ENCODE assay signal across 14 mouse cellular contexts in genomic region chr2:172923198-172923597, GRCm38 (mm10). TPM values are rescaled to one million over a fixed set of nuclear protein-coding genes. Genes with fewer than 3 reads are reported as not detected.
DNase-seq lines count a peak whose midpoint lies in the region; ATAC-seq and TF ChIP-seq lines count a peak whose summit lies in the region.
"Had no signal": no experiment of that assay in that cellular context is flagged by ENCODE, and none has a peak within 500 bp of the region (broad histone marks: within the 10 kb centered on the region; RNA-seq: fewer than 3 reads in every experiment).

No protein-coding gene starts in this region.

- no peaks in the 10 kb centered on the region for H3K4me1 ChIP-seq in lung, embryonic 14.5 days (ENCODE audit: insufficient read depth)
- H3K4me1 ChIP-seq in heart, embryonic 15.5 days (replicated peaks): peaks cover 57% of the 10 kb centered on the region
- peaks cover 63% of the 10 kb centered on the region for H3K4me1 ChIP-seq in embryonic facial prominence, embryonic 10.5 days
- no peaks in the 10 kb centered on the region for H3K4me1 ChIP-seq in hindbrain, embryonic 14.5 days (replicated peaks; ENCODE audit: control insufficient read depth, insufficient read depth, low read length)

- ATAC-seq in lung, embryonic 14.5 days (ENCODE audit: insufficient read depth): peak; percentile 50
- peak; percentile 36; the same call in 1 of the 2 replicates for ATAC-seq in heart, embryonic 15.5 days (replicated peaks; ENCODE audit: insufficient number of reproducible peaks, insufficient read depth, low FRiP score, low read depth)
- ATAC-seq in hindbrain, embryonic 14.5 days (ENCODE audit: low FRiP score): no peak

- no peak overlapping the region for H3K4me2 ChIP-seq in lung, embryonic 14.5 days
- no peak overlapping the region for H3K4me2 ChIP-seq in heart, embryonic 15.5 days
- no peak overlapping the region for H3K4me2 ChIP-seq in hindbrain, embryonic 14.5 days (replicated peaks)
- H3K4me2 ChIP-seq: midbrain, embryonic 12.5 days had no signal

- no peaks in the 10 kb centered on the region for H3K9me3 ChIP-seq in lung, embryonic 14.5 days (ENCODE audit: low read depth, low read length)
- H3K9me3 ChIP-seq in heart, embryonic 15.5 days (replicated peaks): no peaks in the 10 kb centered on the region
- H3K9me3 ChIP-seq in embryonic facial prominence, embryonic 10.5 days: no peaks in the 10 kb centered on the region
- H3K9me3 ChIP-seq in hindbrain, embryonic 14.5 days (ENCODE audit: control insufficient read depth, low read length): no peaks in the 10 kb centered on the region
- H3K9me3 ChIP-seq: hindbrain, embryonic 10.5 days; midbrain, embryonic 12.5 days had no signal

- no peak overlapping the region for H3K9ac ChIP-seq in lung, embryonic 14.5 days
- H3K9ac ChIP-seq in heart, embryonic 15.5 days: no peak overlapping the region
- no peak overlapping the region for H3K9ac ChIP-seq in hindbrain, embryonic 14.5 days
- H3K9ac ChIP-seq: liver, embryonic 14.5 days; midbrain, embryonic 12.5 days had no signal

- WGBS in lung, embryonic 14.5 days: 77% methylated on average over 7 of the region's 7 CpGs
- WGBS in heart, embryonic 15.5 days: 42% methylated on average over 7 of the region's 7 CpGs
- WGBS in embryonic facial prominence, embryonic 10.5 days: 84% methylated on average over 7 of the region's 7 CpGs
- WGBS in hindbrain, embryonic 14.5 days: 88% methylated on average over 7 of the region's 7 CpGs

- no peak overlapping the region for H3K27ac ChIP-seq in lung, embryonic 14.5 days (ENCODE audit: low read depth)
- H3K27ac ChIP-seq in heart, embryonic 15.5 days: peak overlapping the region; percentile 49; the same call in 1 of the 2 replicates
- H3K27ac ChIP-seq in embryonic facial prominence, embryonic 10.5 days (replicated peaks): no peak overlapping the region
- no peak overlapping the region for H3K27ac ChIP-seq in hindbrain, embryonic 14.5 days
- H3K27ac ChIP-seq: hindbrain, embryonic 10.5 days; layer of hippocampus, adult 2 months; liver, embryonic 14.5 days; midbrain, embryonic 12.5 days had no signal

- no peak overlapping the region for H3K4me3 ChIP-seq in lung, embryonic 14.5 days (ENCODE audit: low read depth, low read length)
- H3K4me3 ChIP-seq in heart, embryonic 15.5 days: no peak overlapping the region
- H3K4me3 ChIP-seq in embryonic facial prominence, embryonic 10.5 days: no peak overlapping the region
- no peak overlapping the region for H3K4me3 ChIP-seq in hindbrain, embryonic 14.5 days (replicated peaks; ENCODE audit: low read length)
- H3K4me3 ChIP-seq: hindbrain, embryonic 10.5 days; layer of hippocampus, adult 2 months; midbrain, embryonic 12.5 days had no signal

- no peaks in the 10 kb centered on the region for H3K27me3 ChIP-seq in lung, embryonic 14.5 days (ENCODE audit: insufficient read depth, low read length)
- no peaks in the 10 kb centered on the region for H3K27me3 ChIP-seq in heart, embryonic 15.5 days
- H3K27me3 ChIP-seq in embryonic facial prominence, embryonic 10.5 days (replicated peaks; ENCODE audit: low read depth, poor library complexity, severe bottlenecking): peaks cover 25% of the 10 kb centered on the region
- 0 out of 2 replicates have a peak, but pooled peaks cover 3% of the 10 kb centered on the region for H3K27me3 ChIP-seq in hindbrain, embryonic 14.5 days (ENCODE audit: control insufficient read depth, insufficient read depth, low read length)
- H3K27me3 ChIP-seq: CH12.LX; midbrain, embryonic 12.5 days had no signal

- DNase-seq in lung, embryonic 14.5 days: peak; percentile 75
- no peak for DNase-seq in lung, postnatal 25 days (ENCODE audit: low spot score)
- DNase-seq in gastrocnemius, adult 18-20 months (ENCODE audit: low spot score): peak; percentile 24
- DNase-seq in lung, postnatal 36 days: peak; percentile 32
- DNase-seq in embryonic facial prominence, embryonic 10.5 days (ENCODE audit: low spot score): no peak
- DNase-seq in hindbrain, embryonic 14.5 days (ENCODE audit: low spot score): no peak
- DNase-seq: cerebellum, adult 8-10 months; kidney, adult 11 months had no signal

- no peaks in the 10 kb centered on the region for H3K36me3 ChIP-seq in lung, embryonic 14.5 days (ENCODE audit: insufficient read depth)
- no peaks in the 10 kb centered on the region for H3K36me3 ChIP-seq in heart, embryonic 15.5 days
- peaks cover 14% of the 10 kb centered on the region for H3K36me3 ChIP-seq in embryonic facial prominence, embryonic 10.5 days (replicated peaks)
- H3K36me3 ChIP-seq in hindbrain, embryonic 14.5 days (replicated peaks; ENCODE audit: control insufficient read depth, insufficient read depth): no peaks in the 10 kb centered on the region
- H3K36me3 ChIP-seq: hindbrain, embryonic 10.5 days; midbrain, embryonic 12.5 days had no signal

- TF ChIP-seq CTCF in lung, embryonic 14.5 days (IDR thresholded peaks at IDR 0.05; ENCODE audit: low read depth): no peak

RNA-seq across cellular contexts. Expression of gene Bmp7, which starts 16.9 kb away (rescaled TPM):
- polyA plus RNA-seq in lung, embryonic 14.5 days (2014; fragmentation: Nextera tagmentation; extraction: Ambion mirVana): 9.6 and 10.7 TPM in 2 replicates
- total RNA-seq in gastrocnemius, adult 18-20 months (2021): under 1 TPM; 0.45 to 0.68 TPM
- 31.3 and 35.1 TPM in 2 replicates for polyA plus RNA-seq in heart, embryonic 15.5 days (2015; fragmentation: Nextera tagmentation; extraction: Ambion mirVana)
- polyA plus RNA-seq in embryonic facial prominence, embryonic 10.5 days (2016; fragmentation: Nextera tagmentation; extraction: Ambion mirVana): 19.8 and 20.9 TPM in 2 replicates
- polyA plus RNA-seq in hindbrain, embryonic 14.5 days (2014; fragmentation: Nextera tagmentation; extraction: Ambion mirVana): 16.7 and 18.4 TPM in 2 replicates

RNA-seq across cellular contexts. Expression of gene Spo11, which starts 54.3 kb away (rescaled TPM):
- 0.13 and 0.15 TPM in 2 replicates for polyA plus RNA-seq in lung, embryonic 14.5 days (2014; fragmentation: Nextera tagmentation; extraction: Ambion mirVana)
- not detected for total RNA-seq in gastrocnemius, adult 18-20 months (2021)
- polyA plus RNA-seq in heart, embryonic 15.5 days (2015; fragmentation: Nextera tagmentation; extraction: Ambion mirVana): 0.74 TPM in 1 of 2 replicates, not detected in the other
- 0.26 and 0.46 TPM in 2 replicates for polyA plus RNA-seq in embryonic facial prominence, embryonic 10.5 days (2016; fragmentation: Nextera tagmentation; extraction: Ambion mirVana)
- 0.95 and 1.0 TPM in 2 replicates for polyA plus RNA-seq in hindbrain, embryonic 14.5 days (2014; fragmentation: Nextera tagmentation; extraction: Ambion mirVana)

Comparison
In these comparisons a context has a peak if more than half of its experiments do, and no peak if none do; other contexts are left out.
1. DNase-seq: peak in lung, embryonic 14.5 days (single experiment), gastrocnemius, adult 18-20 months (single experiment) and lung, postnatal 36 days (single experiment); none in lung, postnatal 25 days (single experiment), embryonic facial prominence, embryonic 10.5 days (single experiment) and hindbrain, embryonic 14.5 days (single experiment).